Mouse (Mus musculus) midbrain, embryonic 12.5 days (tissue): ENCODE results near the gene Cela3b. TPM values are rescaled to one million over a fixed set of nuclear protein-coding genes. Genes with fewer than 3 reads are reported as not detected.
A peak's percentile ranks its signal among the peaks of the same experiment; 100 is the strongest.

Source experiments
- ATAC-seq: fragments of 200-750 bp; cut with Nextera tagmentation; 2 replicates; pipeline ENCODE4 v1.8.0; 2017; ENCODE audit warnings: low read depth, moderate TSS enrichment, moderate library complexity; ENCODE audit not compliant: low FRiP score
- H3K27ac ChIP-seq: fragments of 300-500 bp; sonication (generic); replicated peaks from 2 replicates; pipeline ENCODE4 v1.5.1; 2016; ENCODE audit warnings: mild to moderate bottlenecking
- H3K27me3 ChIP-seq: fragments of 300-500 bp; sonication (generic); 2 replicates; pipeline ENCODE4 v1.6.1; 2016; ENCODE audit warnings: mild to moderate bottlenecking
- H3K36me3 ChIP-seq: fragments of 300-500 bp; sonication (generic); 2 replicates; pipeline ENCODE4 v1.6.1; 2016
- H3K4me1 ChIP-seq: fragments of 300-500 bp; sonication (generic); 2 replicates; pipeline ENCODE4 v1.6.1; 2016
- H3K4me2 ChIP-seq: fragments of 300-500 bp; sonication (generic); replicated peaks from 2 replicates; pipeline ENCODE4 v1.6.1; 2016; ENCODE audit warnings: mild to moderate bottlenecking, moderate library complexity
- H3K4me3 ChIP-seq: fragments of 300-500 bp; sonication (generic); 2 replicates; pipeline ENCODE4 v1.5.1; 2016; ENCODE audit warnings: mild to moderate bottlenecking
- H3K9ac ChIP-seq: fragments of 300-500 bp; sonication (generic); replicated peaks from 2 replicates; pipeline ENCODE4 v1.6.1; 2016; ENCODE audit warnings: mild to moderate bottlenecking, moderate library complexity
- H3K9me3 ChIP-seq: fragments of 300-500 bp; sonication (generic); 2 replicates; pipeline ENCODE4 v1.6.1; 2016; ENCODE audit warnings: mild to moderate bottlenecking
- WGBS: fragments of 180-500 bp; shearing (Covaris S2); methylation state at CpG from one replicate; pipeline ENCODE4 v1.1.7; 2016; 5-methylcytosine and 5-hydroxymethylcytosine counted together
- polyA plus RNA-seq: library from polyadenylated mRNA; unstranded; fragments of >200 nt; fragmentation: Nextera tagmentation; extraction: Ambion mirVana; gene quantifications from 2 replicates; pipeline ENCODE4 v1.2.1, GENCODE M21; 2016

Gene Cela3b
- polyA plus RNA-seq, 1 experiment from 2014 or later, result not detected

GRCm38 (mm10) chr4:137470701-137471317 lies 40.5 kb upstream of the Cela3b start:
- H3K4me3 ChIP-seq, result no peak overlapping the region

GRCm38 (mm10) chr4:137469845-137470692 lies 39.7 kb upstream of the Cela3b start:
- H3K36me3 ChIP-seq, result no peaks in the 10 kb centered on the region
- H3K4me2 ChIP-seq, result peak overlapping the region; percentile 97
- no peaks in the 10 kb centered on the region for H3K9me3 ChIP-seq
- ATAC-seq, result no peak
- H3K27me3 ChIP-seq, result peaks cover 22% of the 10 kb centered on the region; the same call in 1 of the 2 replicates
- 41% methylated on average over 15 of the region's 15 CpGs for WGBS
- no peak overlapping the region for H3K27ac ChIP-seq
- H3K4me3 ChIP-seq, result peak overlapping the region; percentile 60
- peaks cover 37% of the 10 kb centered on the region for H3K4me1 ChIP-seq
- peak overlapping the region; percentile 74; the same call in 1 of the 2 replicates for H3K9ac ChIP-seq

More at GRCm38 (mm10) chr4:137470701-137471317, 40.5 kb upstream of the Cela3b start:
- Histone ChIP-seq H3K4me2 (peak overlapping the region; percentile 97; the same call in 1 of the 2 replicates), H3K27me3 (peaks cover 29% of the 10 kb centered on the region; the same call in 1 of the 2 replicates), H3K36me3 (no peaks in the 10 kb centered on the region), H3K9ac (no peak overlapping the region), H3K9me3 (no peaks in the 10 kb centered on the region), H3K27ac (no peak overlapping the region), H3K4me1 (peaks cover 39% of the 10 kb centered on the region)
- 77% methylated on average over 9 of the region's 9 CpGs for WGBS
- ATAC-seq, result no peak

- Histone ChIP-seq H3K4me2 (peak overlapping the region; percentile 97), H3K9me3 (no peaks in the 10 kb centered on the region), H3K27ac (no peak overlapping the region), H3K4me3 (peak overlapping the region; percentile 60), H3K36me3 (no peaks in the 10 kb centered on the region), H3K4me1 (peaks cover 37% of the 10 kb centered on the region), H3K9ac (peak overlapping the region; percentile 74), H3K27me3 (peaks cover 22% of the 10 kb centered on the region; the same call in 1 of the 2 replicates)
- ATAC-seq, result no peak; the same call in 1 of the 2 replicates
- 5% methylated on average over 20 of the region's 20 CpGs for WGBS
These were observed 38.9 kb upstream of the Cela3b start for GRCm38 (mm10) chr4:137469081-137469844.

- H3K4me1 ChIP-seq, result peaks cover 37% of the 10 kb centered on the region
- under 1% methylated on average over 56 of the region's 72 CpGs for WGBS
- H3K4me3 ChIP-seq, result peak within 1 kb of the TSS; percentile 60
- peak; percentile 91 for ATAC-seq
- H3K36me3 ChIP-seq, result no peaks in the 10 kb centered on the region
- peaks cover 22% of the 10 kb centered on the region; the same call in 1 of the 2 replicates for H3K27me3 ChIP-seq
- peak within 1 kb of the TSS; percentile 97 for H3K4me2 ChIP-seq
- peak within 1 kb of the TSS; percentile 52; the same call in 1 of the 2 replicates for H3K27ac ChIP-seq
- H3K9me3 ChIP-seq, result no peaks in the 10 kb centered on the region
- peak within 1 kb of the TSS; percentile 74 for H3K9ac ChIP-seq
These were observed 38.1 kb upstream of the Cela3b start, which contains the start of gene Hspg2 for GRCm38 (mm10) chr4:137468260-137469080. Gene Hspg2, plus strand, starts transcription at chr4:137468769.

GRCm38 (mm10) chr4:137467525-137467924 lies 37.2 kb upstream of the Cela3b start:
- Histone ChIP-seq H3K4me1 (peaks cover 37% of the 10 kb centered on the region), H3K4me3 (no peak overlapping the region), H3K9me3 (no peaks in the 10 kb centered on the region), H3K27me3 (peaks cover 22% of the 10 kb centered on the region; the same call in 1 of the 2 replicates), H3K36me3 (no peaks in the 10 kb centered on the region), H3K4me2 (no peak overlapping the region), H3K9ac (no peak overlapping the region), H3K27ac (no peak overlapping the region)
- WGBS, result 97% methylated on average over 2 of the region's 2 CpGs
- no peak for ATAC-seq

- 83% methylated on average over 4 of the region's 4 CpGs for WGBS
- H3K9ac ChIP-seq, result no peak overlapping the region
- H3K4me2 ChIP-seq, result no peak overlapping the region
- no peaks in the 10 kb centered on the region for H3K36me3 ChIP-seq
- no peak overlapping the region for H3K4me3 ChIP-seq
- H3K27ac ChIP-seq, result no peak overlapping the region
- no peaks in the 10 kb centered on the region for H3K9me3 ChIP-seq
- H3K27me3 ChIP-seq, result peaks cover 22% of the 10 kb centered on the region; the same call in 1 of the 2 replicates
- no peak for ATAC-seq
- H3K4me1 ChIP-seq, result peaks cover 37% of the 10 kb centered on the region
These were observed 36.7 kb upstream of the Cela3b start for GRCm38 (mm10) chr4:137466991-137467390.

- H3K4me1 ChIP-seq, result peaks cover 33% of the 10 kb centered on the region
These were observed 34.9 kb upstream of the Cela3b start for GRCm38 (mm10) chr4:137465125-137465787.

GRCm38 (mm10) chr4:137461981-137462690 lies 31.8 kb upstream of the Cela3b start:
- no peak overlapping the region for H3K4me3 ChIP-seq
- ATAC-seq, result no peak
- H3K9me3 ChIP-seq, result no peaks in the 10 kb centered on the region
- no peaks in the 10 kb centered on the region for H3K36me3 ChIP-seq
- no peak overlapping the region for H3K9ac ChIP-seq
- 88% methylated on average over 16 of the region's 16 CpGs for WGBS
- 0 out of 2 replicates have a peak, but pooled peaks cover 4% of the 10 kb centered on the region for H3K27me3 ChIP-seq
- H3K27ac ChIP-seq, result no peak overlapping the region
- H3K4me2 ChIP-seq, result no peak overlapping the region
- H3K4me1 ChIP-seq, result 0 out of 2 replicates have a peak, but pooled peaks cover 7% of the 10 kb centered on the region

More at GRCm38 (mm10) chr4:137465125-137465787, 34.9 kb upstream of the Cela3b start:
- Histone ChIP-seq H3K27ac (no peak overlapping the region), H3K36me3 (no peaks in the 10 kb centered on the region), H3K9ac (no peak overlapping the region), H3K9me3 (no peaks in the 10 kb centered on the region), H3K27me3 (peaks cover 18% of the 10 kb centered on the region; the same call in 1 of the 2 replicates), H3K4me2 (no peak overlapping the region), H3K4me3 (no peak overlapping the region)
- 70% methylated on average over 13 of the region's 13 CpGs for WGBS
- no peak for ATAC-seq

GRCm38 (mm10) chr4:137461217-137461616 lies 30.9 kb upstream of the Cela3b start:
- H3K27ac ChIP-seq, result no peak overlapping the region
- H3K36me3 ChIP-seq, result no peaks in the 10 kb centered on the region
- H3K4me2 ChIP-seq, result no peak overlapping the region
- 77% methylated on average over 4 of the region's 4 CpGs for WGBS
- no peak for ATAC-seq
- no peaks in the 10 kb centered on the region for H3K9me3 ChIP-seq
- no peak overlapping the region for H3K4me3 ChIP-seq
- H3K27me3 ChIP-seq, result no peaks in the 10 kb centered on the region
- 0 out of 2 replicates have a peak, but pooled peaks cover 7% of the 10 kb centered on the region for H3K4me1 ChIP-seq
- H3K9ac ChIP-seq, result no peak overlapping the region

GRCm38 (mm10) chr4:137460676-137461075 lies 30.3 kb upstream of the Cela3b start:
- ATAC-seq, result no peak
- Histone ChIP-seq H3K4me1 (0 out of 2 replicates have a peak, but pooled peaks cover 7% of the 10 kb centered on the region), H3K27ac (no peak overlapping the region), H3K9me3 (no peaks in the 10 kb centered on the region), H3K4me2 (no peak overlapping the region), H3K36me3 (no peaks in the 10 kb centered on the region), H3K4me3 (no peak overlapping the region), H3K27me3 (no peaks in the 10 kb centered on the region), H3K9ac (no peak overlapping the region)
- 55% methylated on average over 14 of the region's 14 CpGs for WGBS
